Mouse (Mus musculus) megakaryocyte, embryonic 14.5 days (primary cell): ENCODE data around the gene Adra2c. TPM values are rescaled to one million over a fixed set of nuclear protein-coding genes. Genes with fewer than 3 reads are reported as not detected.
A peak's percentile ranks its signal among the peaks of the same experiment; 100 is the strongest.

ENCODE experiments used
- H3K27me3 ChIP-seq: replicated peaks from 2 replicates; pipeline ENCODE3; 2012; ENCODE audit warnings: inconsistent platforms
- H3K36me3 ChIP-seq: replicated peaks from 2 replicates; pipeline ENCODE3; 2012; ENCODE audit warnings: low read length, inconsistent platforms, mixed read lengths
- H3K4me1 ChIP-seq: 2 replicates; pipeline ENCODE4 v1.6.1; 2012; ENCODE audit warnings: inconsistent platforms
- H3K4me3 ChIP-seq: replicated peaks from 2 replicates; pipeline ENCODE3; 2012; ENCODE audit warnings: moderate library complexity, mild to moderate bottlenecking, inconsistent platforms
- H3K9me3 ChIP-seq: 2 replicates; pipeline ENCODE4 v1.6.1; 2012; ENCODE audit warnings: inconsistent platforms
- FLI1 ChIP-seq: IDR thresholded peaks from 2 replicates; pipeline ENCODE4 v1.6.1; 2012; ENCODE audit warnings: low read length, inconsistent platforms, mixed read lengths
- GATA1 ChIP-seq: IDR thresholded peaks from 3 replicates; pipeline ENCODE4 v1.6.1; 2012; ENCODE audit warnings: mixed read lengths, low read length, inconsistent platforms, borderline replicate concordance
- polyA plus RNA-seq: library from polyadenylated mRNA; stranded (reverse); fragments of >175 nt; gene quantifications from 2 replicates; pipeline ENCODE4 v1.2.3, GENCODE M21; 2012; ENCODE audit warnings: low replicate concordance; ENCODE audit not compliant: insufficient read depth

The Adra2c gene
- 0.35 TPM in 1 of 2 replicates, not detected in the other for polyA plus RNA-seq

GRCm38 (mm10) chr5:35278019-35278418 lies at the start of gene Adra2c:
Adra2c (plus strand) TSS chr5:35278319.
- Histone ChIP-seq H3K9me3 (peaks cover 9% of the 10 kb centered on the region; the same call in 1 of the 2 replicates), H3K36me3 (no peaks in the 10 kb centered on the region), H3K27me3 (peaks cover 95% of the 10 kb centered on the region), H3K4me3 (peak within 1 kb of the TSS; percentile 23), H3K4me1 (peaks cover 8% of the 10 kb centered on the region; the same call in 1 of the 2 replicates)
- TF ChIP-seq GATA1 (no peak), FLI1 (no peak)

GRCm38 (mm10) chr5:35233142-35233541 lies 45.0 kb upstream of the Adra2c start:
- TF ChIP-seq GATA1 (no peak), FLI1 (no peak)

GRCm38 (mm10) chr5:35237757-35238156 lies 40.4 kb upstream of the Adra2c start:
- no peak for TF ChIP-seq GATA1
- TF ChIP-seq FLI1, result no peak
- H3K4me3 ChIP-seq, result no peak overlapping the region
- H3K27me3 ChIP-seq, result peaks cover 70% of the 10 kb centered on the region
- H3K4me1 ChIP-seq, result peaks cover 10% of the 10 kb centered on the region; the same call in 1 of the 2 replicates
- H3K9me3 ChIP-seq, result peaks cover 14% of the 10 kb centered on the region
- no peaks in the 10 kb centered on the region for H3K36me3 ChIP-seq

More at GRCm38 (mm10) chr5:35233142-35233541, 45.0 kb upstream of the Adra2c start:
- peaks cover 10% of the 10 kb centered on the region; the same call in 1 of the 2 replicates for H3K4me1 ChIP-seq
- H3K27me3 ChIP-seq, result peaks cover 89% of the 10 kb centered on the region
- no peaks in the 10 kb centered on the region for H3K36me3 ChIP-seq
- no peak overlapping the region for H3K4me3 ChIP-seq
- H3K9me3 ChIP-seq, result no peaks in the 10 kb centered on the region

GRCm38 (mm10) chr5:35238627-35239026 lies 39.5 kb upstream of the Adra2c start:
- no peak for TF ChIP-seq FLI1
- no peak for TF ChIP-seq GATA1

GRCm38 (mm10) chr5:35241556-35241955 lies 36.6 kb upstream of the Adra2c start:
- peaks cover 11% of the 10 kb centered on the region for H3K4me1 ChIP-seq
- peaks cover 66% of the 10 kb centered on the region for H3K27me3 ChIP-seq
- peaks cover 18% of the 10 kb centered on the region for H3K9me3 ChIP-seq
- no peak for TF ChIP-seq GATA1
- TF ChIP-seq FLI1, result no peak
- H3K4me3 ChIP-seq, result no peak overlapping the region
- H3K36me3 ChIP-seq, result no peaks in the 10 kb centered on the region

More at GRCm38 (mm10) chr5:35238627-35239026, 39.5 kb upstream of the Adra2c start:
- H3K4me3 ChIP-seq, result no peak overlapping the region
- peaks cover 10% of the 10 kb centered on the region; the same call in 1 of the 2 replicates for H3K4me1 ChIP-seq
- peaks cover 18% of the 10 kb centered on the region for H3K9me3 ChIP-seq
- H3K27me3 ChIP-seq, result peaks cover 64% of the 10 kb centered on the region
- H3K36me3 ChIP-seq, result no peaks in the 10 kb centered on the region

- H3K27me3 ChIP-seq, result peaks cover 65% of the 10 kb centered on the region
- H3K4me1 ChIP-seq, result peaks cover 9% of the 10 kb centered on the region
- H3K9me3 ChIP-seq, result peaks cover 18% of the 10 kb centered on the region
- no peak overlapping the region for H3K4me3 ChIP-seq
- TF ChIP-seq GATA1 (no peak), FLI1 (no peak)
- H3K36me3 ChIP-seq, result no peaks in the 10 kb centered on the region
Measured at GRCm38 (mm10) chr5:35244204-35244603, 33.9 kb upstream of the Adra2c start.

- H3K4me3 ChIP-seq, result no peak overlapping the region
- H3K9me3 ChIP-seq, result peaks cover 18% of the 10 kb centered on the region
- H3K27me3 ChIP-seq, result peaks cover 68% of the 10 kb centered on the region
- no peaks in the 10 kb centered on the region for H3K36me3 ChIP-seq
- TF ChIP-seq GATA1 (no peak), FLI1 (no peak)
- H3K4me1 ChIP-seq, result peaks cover 9% of the 10 kb centered on the region
Measured at GRCm38 (mm10) chr5:35245555-35246273, 32.4 kb upstream of the Adra2c start.

GRCm38 (mm10) chr5:35254964-35255716 lies 23.0 kb upstream of the Adra2c start:
- H3K27me3 ChIP-seq, result peaks cover 85% of the 10 kb centered on the region
- H3K36me3 ChIP-seq, result no peaks in the 10 kb centered on the region
- no peaks in the 10 kb centered on the region for H3K9me3 ChIP-seq
- TF ChIP-seq GATA1 (no peak), FLI1 (no peak)
- no peak overlapping the region for H3K4me3 ChIP-seq
- peaks cover 22% of the 10 kb centered on the region for H3K4me1 ChIP-seq

- peaks cover 13% of the 10 kb centered on the region for H3K4me1 ChIP-seq
- H3K9me3 ChIP-seq, result no peaks in the 10 kb centered on the region
- TF ChIP-seq GATA1, result no peak
- no peak for TF ChIP-seq FLI1
- H3K36me3 ChIP-seq, result no peaks in the 10 kb centered on the region
- no peak overlapping the region for H3K4me3 ChIP-seq
- H3K27me3 ChIP-seq, result peaks cover 77% of the 10 kb centered on the region
Measured at GRCm38 (mm10) chr5:35263716-35264115, 14.4 kb upstream of the Adra2c start.
